Comparison of ENCODE assay signal across 26 mouse cellular contexts in the genomic region with DNA sequence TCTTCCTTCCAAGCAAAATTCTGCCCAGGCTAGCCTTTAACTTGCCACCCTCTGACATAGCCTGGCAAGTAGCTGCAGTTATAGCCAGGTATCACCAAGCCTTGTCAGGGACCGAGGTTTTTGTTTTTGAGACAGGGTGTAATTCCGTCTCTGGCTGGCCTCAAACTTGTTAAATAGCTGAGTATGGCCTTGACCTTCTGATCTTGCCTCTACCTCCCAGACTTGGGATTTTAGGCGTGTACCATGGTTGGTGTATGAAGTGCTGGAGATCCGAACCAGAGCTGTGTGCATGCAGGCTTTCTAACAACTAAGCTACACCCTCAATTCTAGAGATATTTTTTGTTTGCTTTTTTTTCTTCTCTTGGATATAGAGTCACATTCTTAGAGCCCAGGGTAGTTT. TPM values are rescaled to one million over a fixed set of nuclear protein-coding genes. Genes with fewer than 3 reads are reported as not detected.
DNase-seq lines count a peak whose midpoint lies in the region.
"Had no signal": no experiment of that assay in that cellular context is flagged by ENCODE, and none has a peak within 500 bp of the region (broad histone marks: within the 10 kb centered on the region; RNA-seq: fewer than 3 reads in every experiment).

No protein-coding gene starts in this region.

- no peak overlapping the region for H3K4me3 ChIP-seq in heart, embryonic 10.5 days
- H3K4me3 ChIP-seq: forebrain, embryonic 10.5 days; forebrain, embryonic 13.5 days; heart, adult 2 months; heart, embryonic 12.5 days; heart, embryonic 15.5 days; hindbrain, embryonic 10.5 days; hindbrain, embryonic 13.5 days; intestine, embryonic 15.5 days had no signal

- peaks cover 65% of the 10 kb centered on the region for H3K4me1 ChIP-seq in heart, embryonic 10.5 days

- DNase-seq in heart, embryonic 10.5 days (ENCODE audit: low spot score), result no peak
- DNase-seq in heart, adult 9 months (ENCODE audit: low spot score in 2 of 2), result no peak
- DNase-seq in ES-CJ7 (ENCODE audit: low read depth, low spot score) (peak; percentile 59), ZHBTc4 (ENCODE audit: low read depth, low spot score) (peak; percentile 47), adipocyte (ENCODE audit: low spot score) (no peak)
- DNase-seq in left cerebral cortex, postnatal 4 days, result no peak
- DNase-seq: adrenal gland, adult 2 months; adrenal gland, postnatal 14 days; cerebellum, adult 11-12 months; cerebellum, adult 8-10 months; cerebellum, postnatal 14 days; gastrocnemius, postnatal 10 days; gastrocnemius, postnatal 36 days; heart, adult 2 months; heart, postnatal 10 days; heart, postnatal 36 days; kidney, adult 2 months had no signal

- no peaks in the 10 kb centered on the region for H3K27me3 ChIP-seq in heart, embryonic 10.5 days (ENCODE audit: insufficient read depth, poor library complexity, severe bottlenecking)
- H3K27me3 ChIP-seq: forebrain, embryonic 13.5 days; heart, embryonic 12.5 days; heart, embryonic 15.5 days; hindbrain, embryonic 13.5 days; intestine, embryonic 15.5 days; Patski had no signal

- 0 out of 2 replicates have a peak overlapping the region, but pooled peaks have one; percentile 29 for H3K27ac ChIP-seq in heart, embryonic 10.5 days
- H3K27ac ChIP-seq: forebrain, embryonic 10.5 days; forebrain, embryonic 13.5 days; heart, adult 2 months; heart, embryonic 15.5 days; hindbrain, embryonic 10.5 days; hindbrain, embryonic 13.5 days; intestine, embryonic 15.5 days had no signal

- H3K9me3 ChIP-seq in heart, embryonic 10.5 days, result no peaks in the 10 kb centered on the region
- H3K9me3 ChIP-seq: forebrain, embryonic 10.5 days; forebrain, embryonic 13.5 days; G1E; heart, embryonic 12.5 days; heart, embryonic 15.5 days; hindbrain, embryonic 10.5 days; hindbrain, embryonic 13.5 days; intestine, embryonic 15.5 days had no signal

- intact Hi-C loops in left cerebral cortex, postnatal 4 days (cut with DNase I), result no loop called here

- H3K36me3 ChIP-seq in heart, embryonic 10.5 days, result 0 out of 2 replicates have a peak, but pooled peaks cover 3% of the 10 kb centered on the region
- H3K36me3 ChIP-seq: heart, embryonic 15.5 days; intestine, embryonic 15.5 days had no signal

- WGBS in heart, embryonic 10.5 days, result 85% methylated on average over 4 of the region's 4 CpGs

RNA-seq across cellular contexts. Expression of a gene that starts 9.5 kb away (rescaled TPM):
- 35.9 and 37.4 TPM in 2 replicates for polyA plus RNA-seq in heart, embryonic 10.5 days (2016; fragmentation: Nextera tagmentation; extraction: Ambion mirVana)
- total RNA-seq in left cerebral cortex, postnatal 4 days (2021), result 10 to 100 TPM; 59.0 to 59.8 TPM

RNA-seq across cellular contexts. Expression of a gene that starts 19.8 kb away (rescaled TPM):
- polyA plus RNA-seq in heart, embryonic 10.5 days (2016; fragmentation: Nextera tagmentation; extraction: Ambion mirVana), result 17.7 and 21.6 TPM in 2 replicates
- total RNA-seq in left cerebral cortex, postnatal 4 days (2021), result 10 to 100 TPM; 75.3 to 77.3 TPM

Comparison
In these comparisons a context has a peak if more than half of its experiments do, and no peak if none do; other contexts are left out.
1. DNase-seq: peak in ES-CJ7 (single experiment) and ZHBTc4 (single experiment); none in heart, embryonic 10.5 days (single experiment), heart, adult 9 months (0 of 2), left cerebral cortex, postnatal 4 days (single experiment) and adipocyte (single experiment).